Mouse (Mus musculus) testis, adult 2 months (tissue): ENCODE measurements at regions not wholly inside any gene's neighbourhood (a gene's known extent, or its start where the extent isn't known, plus 50 kb on each side); places are given as distances from the start of the nearest gene placed in this dataset.

Experiments
- H3K27ac ChIP-seq: fragments of 200-500 bp; 2 replicates; pipeline ENCODE4 v1.5.1; 2012; ENCODE audit warnings: low read depth, low read length; ENCODE audit not compliant: control insufficient read depth, insufficient read depth
- H3K27me3 ChIP-seq: fragments of 200-500 bp; 2 replicates; pipeline ENCODE4 v1.6.1; 2012; ENCODE audit warnings: mild to moderate bottlenecking, low read length, moderate library complexity; ENCODE audit not compliant: control insufficient read depth, insufficient read depth
- H3K36me3 ChIP-seq: fragments of 200-500 bp; 2 replicates; pipeline ENCODE4 v1.6.1; 2012; ENCODE audit warnings: mild to moderate bottlenecking, low read length; ENCODE audit not compliant: control insufficient read depth, insufficient read depth
- H3K4me1 ChIP-seq: fragments of 200-500 bp; 2 replicates; pipeline ENCODE4 v1.6.1; 2012; ENCODE audit warnings: low read length; ENCODE audit not compliant: control insufficient read depth, insufficient read depth
- H3K4me3 ChIP-seq: fragments of 200-500 bp; 2 replicates; pipeline ENCODE4 v1.5.1; 2012; ENCODE audit warnings: low read depth, mild to moderate bottlenecking, low read length, moderate library complexity, mixed read lengths; ENCODE audit not compliant: control insufficient read depth
- CTCF ChIP-seq: fragments of 200-500 bp; IDR thresholded peaks from 2 replicates; pipeline ENCODE4 v1.5.1; 2012; ENCODE audit warnings: low read depth, mild to moderate bottlenecking, inconsistent platforms, low read length, moderate library complexity; ENCODE audit not compliant: control insufficient read depth, insufficient read depth, insufficient replicate concordance
- POLR2A ChIP-seq: fragments of 200-500 bp; IDR thresholded peaks from 2 replicates; pipeline ENCODE4 v1.6.1; 2012; ENCODE audit warnings: low read depth, mild to moderate bottlenecking, inconsistent platforms, low read length, moderate library complexity; ENCODE audit not compliant: control insufficient read depth

DNA sequence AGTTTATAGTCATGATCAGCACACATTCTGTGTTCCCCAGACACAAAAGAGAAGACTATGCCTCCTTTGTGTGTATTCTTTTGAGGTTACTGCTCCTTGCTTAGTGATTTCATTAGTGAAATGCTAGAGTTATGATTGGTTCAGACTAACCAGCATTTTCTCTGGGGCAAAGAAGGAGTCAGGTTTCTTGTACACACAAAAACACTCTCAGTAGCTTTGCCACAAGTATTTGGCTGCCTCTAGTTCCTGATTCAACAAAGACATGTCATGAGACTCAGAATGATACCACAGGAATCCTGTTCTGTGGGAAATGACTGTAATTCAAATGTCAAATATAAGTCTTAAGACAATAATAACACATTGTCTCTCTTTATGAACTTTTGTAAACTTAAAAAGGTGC, 86.9 kb downstream of the Alx1 start:
- no peaks in the 10 kb centered on the region for H3K27me3 ChIP-seq
- no peaks in the 10 kb centered on the region for H3K4me1 ChIP-seq
- no peaks in the 10 kb centered on the region for H3K36me3 ChIP-seq
- H3K4me3 ChIP-seq, result no peak overlapping the region
- TF ChIP-seq POLR2A (no peak), CTCF (no peak)
- H3K27ac ChIP-seq, result no peak overlapping the region

DNA sequence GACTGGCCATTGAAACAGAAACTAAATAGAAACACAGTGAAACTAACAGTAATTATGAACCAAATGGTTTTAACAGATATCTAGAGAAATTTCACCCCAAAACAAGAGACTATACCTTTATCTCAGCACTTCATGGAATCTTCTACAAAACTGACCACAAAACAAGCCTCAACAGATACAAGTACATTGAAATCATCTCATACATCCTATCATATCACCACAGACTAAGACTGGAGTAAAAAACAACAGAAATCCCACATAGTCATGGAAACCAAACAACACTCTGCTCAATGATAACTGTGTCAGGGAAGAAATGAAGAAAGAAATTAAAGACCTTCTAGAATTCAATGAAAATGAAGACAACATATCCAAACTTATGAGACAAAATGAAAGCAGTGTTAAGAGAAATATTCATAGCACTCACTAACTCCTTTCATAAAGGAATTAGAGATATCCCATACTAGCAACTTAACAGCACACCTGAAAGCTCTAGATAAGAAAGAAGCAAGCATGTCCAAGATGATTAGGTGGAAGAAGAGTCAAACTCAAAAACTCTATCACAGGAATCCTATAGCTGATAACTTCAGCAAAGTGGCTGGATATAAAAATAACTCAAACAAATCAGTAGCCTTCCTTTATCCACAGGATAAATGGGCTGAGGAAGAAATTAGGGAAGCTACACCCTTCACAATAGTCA, 89.0 kb downstream of the Alx1 start:
- H3K27ac ChIP-seq, result no peak overlapping the region
- no peaks in the 10 kb centered on the region for H3K36me3 ChIP-seq
- no peak overlapping the region for H3K4me3 ChIP-seq
- no peak for TF ChIP-seq POLR2A
- no peak for TF ChIP-seq CTCF
- no peaks in the 10 kb centered on the region for H3K4me1 ChIP-seq
- no peaks in the 10 kb centered on the region for H3K27me3 ChIP-seq

DNA sequence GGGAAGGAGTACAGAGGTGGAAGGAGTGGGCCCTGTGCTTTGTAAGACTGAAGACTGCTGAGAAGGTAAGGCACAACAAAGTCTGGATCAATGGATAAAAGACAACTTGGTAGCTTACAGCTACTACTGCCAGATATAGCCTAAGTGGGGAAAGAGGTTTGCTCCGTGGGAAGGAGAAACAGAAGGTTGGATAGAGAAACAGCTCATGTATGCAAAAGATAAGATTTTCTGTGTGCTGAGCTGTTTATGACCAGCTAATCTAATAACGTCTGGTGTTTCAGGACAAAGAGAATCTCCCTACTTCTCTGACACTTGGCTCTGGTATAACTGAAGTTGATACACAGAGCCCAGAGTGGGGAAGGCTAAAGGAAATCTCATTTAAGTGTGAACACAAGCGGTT, 98.6 kb downstream of the Alx1 start:
- Histone ChIP-seq H3K4me3 (no peak overlapping the region), H3K27ac (no peak overlapping the region), H3K4me1 (no peaks in the 10 kb centered on the region), H3K27me3 (no peaks in the 10 kb centered on the region), H3K36me3 (no peaks in the 10 kb centered on the region)
- no peak for TF ChIP-seq CTCF
- TF ChIP-seq POLR2A, result no peak

DNA sequence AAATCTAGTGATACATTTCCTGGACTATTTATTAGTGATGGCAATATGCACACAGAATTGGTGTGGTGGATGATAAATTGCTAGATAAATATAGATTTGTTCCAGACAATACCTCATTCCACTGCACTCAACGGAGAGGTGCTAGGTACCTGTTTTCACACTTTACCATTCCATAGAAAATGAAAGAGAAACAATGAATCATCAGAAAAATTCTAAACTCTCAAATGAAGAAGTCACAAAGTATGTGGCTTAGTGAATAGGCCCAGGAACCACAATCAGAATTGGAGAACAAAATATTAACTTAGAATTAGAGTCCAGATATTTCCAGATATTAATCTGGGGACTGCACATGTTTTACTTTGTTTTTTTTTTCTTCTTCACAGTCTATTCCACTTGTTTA, 101.4 kb downstream of the Alx1 start:
- H3K36me3 ChIP-seq, result no peaks in the 10 kb centered on the region
- H3K27me3 ChIP-seq, result no peaks in the 10 kb centered on the region
- H3K4me3 ChIP-seq, result no peak overlapping the region
- no peaks in the 10 kb centered on the region for H3K4me1 ChIP-seq
- H3K27ac ChIP-seq, result no peak overlapping the region
- TF ChIP-seq POLR2A, result no peak
- TF ChIP-seq CTCF, result no peak

DNA sequence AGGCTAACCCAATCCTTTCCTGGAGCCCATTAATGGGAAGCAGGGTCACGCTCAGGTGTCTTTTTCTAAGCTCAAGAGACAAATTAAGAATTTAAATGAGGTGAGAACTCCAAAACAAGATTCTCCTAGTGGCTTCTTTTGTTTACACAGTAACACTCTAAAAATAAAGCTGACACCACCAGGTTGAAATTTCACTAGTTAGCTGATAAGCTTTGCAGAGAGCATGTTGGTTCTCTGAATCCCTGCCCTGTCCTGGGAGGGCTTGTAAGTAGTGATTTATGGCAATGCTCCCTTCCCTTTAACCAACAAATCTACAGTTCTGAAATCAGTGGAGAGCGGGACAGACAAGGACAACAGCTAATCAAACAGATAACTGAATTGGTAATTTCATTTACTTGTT, 132.6 kb downstream of the Alx1 start:
- no peak for TF ChIP-seq CTCF
- TF ChIP-seq POLR2A, result no peak
- no peak overlapping the region for H3K27ac ChIP-seq
- H3K4me3 ChIP-seq, result no peak overlapping the region
- no peaks in the 10 kb centered on the region for H3K27me3 ChIP-seq
- H3K36me3 ChIP-seq, result no peaks in the 10 kb centered on the region
- H3K4me1 ChIP-seq, result no peaks in the 10 kb centered on the region

DNA sequence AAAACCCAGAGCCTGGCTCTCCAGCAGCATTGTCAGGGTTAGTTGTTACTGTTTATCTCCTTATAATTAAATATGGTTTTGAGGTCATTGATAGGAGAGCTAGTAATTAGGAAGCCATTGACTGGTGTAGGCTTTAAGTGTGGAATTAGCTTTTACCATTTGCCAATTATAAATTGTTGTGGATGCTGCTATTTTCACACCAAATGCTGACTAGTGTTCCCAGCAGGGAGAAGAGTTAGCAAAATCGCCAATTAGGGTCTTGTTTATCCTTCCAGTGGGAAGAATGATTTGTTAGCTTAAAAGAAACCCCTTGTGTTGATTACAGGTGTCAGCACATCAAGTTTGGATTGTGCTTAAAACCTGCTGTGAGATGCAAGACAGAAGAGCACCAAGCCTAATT, 134.1 kb downstream of the Alx1 start:
- no peak overlapping the region for H3K4me3 ChIP-seq
- H3K27me3 ChIP-seq, result no peaks in the 10 kb centered on the region
- H3K27ac ChIP-seq, result no peak overlapping the region
- TF ChIP-seq POLR2A (no peak), CTCF (no peak)
- no peaks in the 10 kb centered on the region for H3K4me1 ChIP-seq
- no peaks in the 10 kb centered on the region for H3K36me3 ChIP-seq

DNA sequence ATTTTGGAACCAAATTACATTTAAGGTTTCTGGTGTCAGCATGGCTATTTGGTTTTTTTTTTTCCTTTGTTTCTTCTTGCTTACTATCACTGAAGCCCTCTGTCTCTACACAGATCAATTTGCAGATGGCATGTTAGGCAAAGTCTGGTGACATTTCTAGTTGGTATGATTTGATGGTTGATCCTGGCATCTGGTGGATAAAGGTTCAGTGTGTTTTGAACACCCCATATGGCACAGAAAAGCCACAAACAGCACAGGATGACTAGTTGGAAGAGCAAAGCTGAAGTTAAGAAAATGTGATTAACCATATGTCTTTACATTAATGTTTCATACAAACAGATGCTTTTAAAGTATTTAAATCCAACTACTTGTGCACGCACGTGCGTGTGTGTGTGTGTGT, 137.6 kb downstream of the Alx1 start:
- no peaks in the 10 kb centered on the region for H3K4me1 ChIP-seq
- no peaks in the 10 kb centered on the region for H3K36me3 ChIP-seq
- H3K27me3 ChIP-seq, result no peaks in the 10 kb centered on the region
- no peak for TF ChIP-seq POLR2A
- TF ChIP-seq CTCF, result no peak
- H3K27ac ChIP-seq, result no peak overlapping the region
- H3K4me3 ChIP-seq, result no peak overlapping the region

DNA sequence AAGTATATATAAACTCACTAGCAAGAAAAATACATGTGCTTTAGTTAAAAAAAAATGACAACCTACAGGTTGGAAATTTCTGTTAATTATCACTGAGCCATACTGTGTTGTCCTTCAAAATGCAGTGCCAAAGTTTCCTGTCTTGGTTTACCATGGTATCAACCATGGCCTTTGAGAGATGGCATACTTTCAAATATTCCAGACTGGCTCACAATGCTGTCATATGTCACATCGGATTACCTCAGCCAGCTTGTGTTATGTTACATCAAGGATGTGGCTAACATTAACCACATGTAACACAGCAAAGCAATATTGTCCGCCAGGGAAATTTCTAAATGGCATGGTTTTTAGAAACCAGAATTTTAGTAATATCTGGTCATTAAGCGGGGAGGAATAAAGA, 140.3 kb downstream of the Alx1 start:
- H3K27me3 ChIP-seq, result no peaks in the 10 kb centered on the region
- H3K27ac ChIP-seq, result no peak overlapping the region
- H3K4me3 ChIP-seq, result no peak overlapping the region
- H3K4me1 ChIP-seq, result no peaks in the 10 kb centered on the region
- H3K36me3 ChIP-seq, result no peaks in the 10 kb centered on the region
- TF ChIP-seq POLR2A (no peak), CTCF (no peak)
